Mouse (Mus musculus) bone marrow macrophage, adult 2 months (primary cell): Measurements from ENCODE around the gene Cenpt.

Experiments
- CTCF ChIP-seq: IDR thresholded peaks from 2 replicates; pipeline ENCODE4 v1.5.1; 2012; ENCODE audit warnings: low read depth, mild to moderate bottlenecking, low read length, moderate library complexity
- POLR2A ChIP-seq: IDR thresholded peaks from 2 replicates; pipeline ENCODE4 v1.6.1; 2012; ENCODE audit warnings: mild to moderate bottlenecking, low read depth, low read length, borderline replicate concordance

GRCm38 (mm10) chr8:105835318-105835717 lies 17.8 kb downstream of the Cenpt start:
- TF ChIP-seq CTCF (peak; percentile 63), POLR2A (no peak)
